Mouse (Mus musculus): ENCODE data around the gene Col11a2.

DNA sequence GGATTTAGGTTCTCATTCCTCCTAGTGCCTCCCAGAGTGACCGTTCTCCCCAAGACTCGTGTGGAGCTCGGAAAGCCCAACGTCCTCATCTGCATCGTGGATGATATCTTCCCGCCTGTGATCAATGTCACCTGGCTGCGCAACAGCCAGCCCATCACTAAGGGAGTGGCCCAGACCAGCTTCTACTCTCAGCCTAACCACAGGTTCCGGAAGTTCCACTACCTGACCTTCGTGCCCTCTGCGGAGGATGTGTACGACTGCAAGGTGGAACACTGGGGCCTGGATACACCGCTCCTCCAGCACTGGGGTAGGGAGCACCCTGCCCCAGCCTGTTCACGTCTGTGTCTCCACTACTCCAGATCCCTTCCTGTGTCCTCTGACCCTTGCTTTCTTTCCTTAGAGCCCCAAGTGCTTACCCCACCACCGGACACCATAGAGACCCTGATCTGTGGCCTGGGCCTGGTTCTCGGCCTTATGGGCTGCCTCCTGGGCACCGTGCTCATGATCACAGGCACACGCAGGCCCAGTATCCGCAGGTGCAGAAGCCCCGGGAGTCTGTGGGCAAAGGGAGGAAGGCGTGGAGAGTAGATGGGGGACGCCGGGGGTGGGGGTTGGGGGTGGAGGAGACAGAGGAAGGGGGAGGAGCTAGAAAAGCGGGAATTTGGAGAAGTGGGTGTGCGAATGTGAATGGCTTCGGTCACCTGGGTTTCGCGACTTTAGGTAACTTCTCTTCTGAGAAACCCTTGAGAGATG lies 55.2 kb downstream of the Col11a2 start:
- no peak for TF ChIP-seq POLR2A (IDR thresholded peaks at IDR 0.05; ENCODE audit: low read depth, low read length)
- no peak for TF ChIP-seq CTCF (IDR thresholded peaks at IDR 0.05; ENCODE audit: extremely low read depth, insufficient read depth, insufficient read length, insufficient replicate concordance)
